ENCODE assay signal across 8 mouse cellular contexts in genomic region chr14:56575969-56576901, GRCm38 (mm10). TPM values are rescaled to one million over a fixed set of nuclear protein-coding genes. Genes with fewer than 3 reads are reported as not detected.
DNase-seq lines count a peak whose midpoint lies in the region; ATAC-seq and TF ChIP-seq lines count a peak whose summit lies in the region.

No protein-coding gene starts in this region.

- peak overlapping the region; percentile 53; the same call in 1 of the 2 replicates for H3K27ac ChIP-seq in CH12.LX (ENCODE audit: insufficient read depth, low read depth)
- H3K27ac ChIP-seq in forebrain, postnatal 0 days (ENCODE audit: low read depth, low read length): no peak overlapping the region
- H3K27ac ChIP-seq in liver, embryonic 15.5 days (replicated peaks): peak overlapping the region; percentile 46; the same call in 1 of the 2 replicates

- no peak for TF ChIP-seq POLR2A in CH12.LX (IDR thresholded peaks at IDR 0.05; ENCODE audit: low read depth, low read length)

- peak overlapping the region; percentile 91 for H3K4me2 ChIP-seq in CH12.LX (ENCODE audit: insufficient read depth, low read depth, poor library complexity, severe bottlenecking)
- peak overlapping the region; percentile 55 for H3K4me2 ChIP-seq in forebrain, postnatal 0 days (ENCODE audit: low read depth)
- H3K4me2 ChIP-seq in liver, embryonic 15.5 days: peak overlapping the region; percentile 79

- 70% methylated on average over 18 of the region's 18 CpGs for WGBS in forebrain, postnatal 0 days
- 61% methylated on average over 18 of the region's 18 CpGs for WGBS in liver, embryonic 15.5 days (ENCODE audit: insufficient replicate concordance)

- no peak for TF ChIP-seq RAD21 in CH12.LX (IDR thresholded peaks at IDR 0.05; ENCODE audit: low read depth, low read length)

- no peak for TF ChIP-seq EP300 in CH12.LX (IDR thresholded peaks at IDR 0.05; ENCODE audit: low read length)

- no peak for TF ChIP-seq CTCF in CH12.LX (conservative IDR thresholded peaks at IDR 0.05 in 1 of 2, IDR thresholded peaks at IDR 0.05 in 1 of 2; ENCODE audit: low read depth in 2 of 2, low read length in 2 of 2)
- no peak for TF ChIP-seq CTCF in forebrain, postnatal 0 days (IDR thresholded peaks at IDR 0.05; ENCODE audit: low read depth)

- H3K27me3 ChIP-seq in CH12.LX (replicated peaks): no peaks in the 10 kb centered on the region
- H3K27me3 ChIP-seq in forebrain, postnatal 0 days (ENCODE audit: insufficient read depth, low read length): no peaks in the 10 kb centered on the region
- H3K27me3 ChIP-seq in liver, embryonic 15.5 days: no peaks in the 10 kb centered on the region

- H3K4me3 ChIP-seq in CH12.LX (replicated peaks in 1 of 3; ENCODE audit: low read depth in 2 of 3, low read length in 2 of 3, poor library complexity in 1 of 3): peak overlapping the region; percentile 77 to 98 (median 86)
- peak overlapping the region; percentile 34; the same call in 1 of the 2 replicates for H3K4me3 ChIP-seq in forebrain, postnatal 0 days (ENCODE audit: low read depth, low read length)
- peak overlapping the region; percentile 63 for H3K4me3 ChIP-seq in liver, embryonic 15.5 days (replicated peaks)

- H3K79me2 ChIP-seq in CH12.LX (replicated peaks; ENCODE audit: control insufficient read depth, extremely low read depth, insufficient read depth, poor library complexity, severe bottlenecking): peaks cover 23% of the 10 kb centered on the region

- in situ Hi-C loops in CH12.LX (cut with MboI; ENCODE audit: low pct_ligation_motif_present, low pct_unique_long_range_greater_than_20kb, low sequenced_read_pairs): no loop called here

- H3K4me1 ChIP-seq in CH12.LX (ENCODE audit: control insufficient read depth in 1 of 2, insufficient read depth in 2 of 2): peaks cover 14 to 47% of the 10 kb centered on the region in 2 experiments
- H3K4me1 ChIP-seq in forebrain, postnatal 0 days (ENCODE audit: insufficient read depth): peaks cover 5% of the 10 kb centered on the region; the same call in 1 of the 2 replicates
- peaks cover 39% of the 10 kb centered on the region for H3K4me1 ChIP-seq in liver, embryonic 15.5 days (replicated peaks)

- dilution Hi-C loops in CH12.LX (cut with MboI; ENCODE audit: extremely low pct_ligation_motif_present, extremely low pct_unique_long_range_greater_than_20kb, low sequenced_read_pairs): no loop called here

- DNase-seq in B cell, adult 2 months: peak; percentile 14 to 25
- no peak for DNase-seq in CH12.LX (ENCODE audit: extremely low read depth)
- no peak for DNase-seq in forebrain, postnatal 0 days
- DNase-seq in thymus, postnatal 14 days: peak; percentile 59
- no peak for DNase-seq in gastrocnemius, postnatal 14 days
- no peak for DNase-seq in frontal cortex, postnatal 36 days (ENCODE audit: low spot score in 2 of 2)
- no peak for DNase-seq in adrenal gland, adult 2 months

- no peaks in the 10 kb centered on the region for H3K9me3 ChIP-seq in CH12.LX (replicated peaks; ENCODE audit: low read length)
- no peaks in the 10 kb centered on the region for H3K9me3 ChIP-seq in forebrain, postnatal 0 days (ENCODE audit: low read length)
- H3K9me3 ChIP-seq in liver, embryonic 15.5 days (replicated peaks): no peaks in the 10 kb centered on the region

- H3K9ac ChIP-seq in CH12.LX (ENCODE audit: insufficient read depth, low read depth): peak overlapping the region; percentile 94
- H3K9ac ChIP-seq in forebrain, postnatal 0 days: no peak overlapping the region
- peak overlapping the region; percentile 64; the same call in 1 of the 2 replicates for H3K9ac ChIP-seq in liver, embryonic 15.5 days

- H3K36me3 ChIP-seq in CH12.LX (replicated peaks in 1 of 2; ENCODE audit: control insufficient read depth in 1 of 2, insufficient read depth in 1 of 2, low read length in 1 of 2): peaks cover 11 to 27% of the 10 kb centered on the region in 2 experiments
- H3K36me3 ChIP-seq in forebrain, postnatal 0 days (ENCODE audit: insufficient read depth): no peaks in the 10 kb centered on the region
- no peaks in the 10 kb centered on the region for H3K36me3 ChIP-seq in liver, embryonic 15.5 days (replicated peaks)

- intact Hi-C loops in gastrocnemius, postnatal 14 days (cut with DNase I; ENCODE audit: low total_unique reads): no loop called here

- no peak for ATAC-seq in forebrain, postnatal 0 days
- ATAC-seq in liver, embryonic 15.5 days (ENCODE audit: insufficient read depth): no peak

TF ChIP-seq in CH12.LX, 34 proteins besides CTCF, POLR2A, EP300 and RAD21:
- TF ChIP-seq CHD1 (IDR thresholded peaks at IDR 0.05; ENCODE audit: low read depth, low read length): 0 out of 2 replicates have a peak, but pooled peaks have one; percentile 75
- no peak for TF ChIP-seq NELFE (IDR thresholded peaks at IDR 0.05; ENCODE audit: low read depth, low read length)
TF ChIP-seq in CH12.LX: peak in this region for 1.

RNA-seq across cellular contexts. Expression of gene Parp4, which starts 0.8 kb away (rescaled TPM):
- total RNA-seq in CH12.LX (2012; rRNA removed) (6.8 and 10.2 TPM in 2 replicates), CH12.LX (2014; rRNA removed) (5.6 and 6.1 TPM in 2 replicates)
- polyA plus RNA-seq in CH12.LX (2012; ENCODE audit: insufficient read length, low read depth): 11.3 and 13.0 TPM in 2 replicates
- total RNA-seq in forebrain, postnatal 0 days (2014; rRNA removed): 0.77 and 1.3 TPM in 2 replicates
- 0.60 and 0.80 TPM in 2 replicates for polyA plus RNA-seq in forebrain, postnatal 0 days (2015; fragmentation: Nextera tagmentation; extraction: Ambion mirVana)
- 1.1 and 1.7 TPM in 2 replicates for polyA plus RNA-seq in liver, embryonic 15.5 days (2015; fragmentation: Nextera tagmentation; extraction: Ambion mirVana)
- 10 to 100 TPM in 1 of 2 experiments, 1 to 10 TPM in 1; 9.5 to 10.5 TPM for total RNA-seq in gastrocnemius, postnatal 14 days (2021)
- 10 to 100 TPM; 32.7 to 34.7 TPM for total RNA-seq in adrenal gland, adult 2 months (2021)
- polyA plus RNA-seq in adrenal gland, adult 2 months (2012; rRNA removed): 2.6 and 4.4 TPM in 2 replicates

RNA-seq across cellular contexts. Expression of gene Cenpj, which starts 1.0 kb away (rescaled TPM):
- total RNA-seq in CH12.LX (2012; rRNA removed): 7.8 and 8.6 TPM in 2 replicates
- 2.4 and 3.1 TPM in 2 replicates for total RNA-seq in CH12.LX (2014; rRNA removed)
- 10.8 and 12.3 TPM in 2 replicates for polyA plus RNA-seq in CH12.LX (2012; ENCODE audit: insufficient read length, low read depth)
- 5.3 and 6.2 TPM in 2 replicates for total RNA-seq in forebrain, postnatal 0 days (2014; rRNA removed)
- 4.4 and 4.8 TPM in 2 replicates for polyA plus RNA-seq in forebrain, postnatal 0 days (2015; fragmentation: Nextera tagmentation; extraction: Ambion mirVana)
- polyA plus RNA-seq in liver, embryonic 15.5 days (2015; fragmentation: Nextera tagmentation; extraction: Ambion mirVana): 3.3 and 4.2 TPM in 2 replicates
- total RNA-seq in gastrocnemius, postnatal 14 days (2021): 1 to 10 TPM; 1.9 to 3.1 TPM
- total RNA-seq in adrenal gland, adult 2 months (2021): 1 to 10 TPM; 8.0 to 9.3 TPM
- 3.1 and 3.3 TPM in 2 replicates for polyA plus RNA-seq in adrenal gland, adult 2 months (2012; rRNA removed)

Comparison
In these comparisons a context has a peak if more than half of its experiments do, and no peak if none do; other contexts are left out.
1. DNase-seq: peak in B cell, adult 2 months (2 of 2) and thymus, postnatal 14 days (single experiment); none in CH12.LX (single experiment), forebrain, postnatal 0 days (single experiment), gastrocnemius, postnatal 14 days (single experiment), frontal cortex, postnatal 36 days (0 of 2) and adrenal gland, adult 2 months (single experiment).
2. H3K4me3 ChIP-seq: peak in every context shown above with its lines; median percentile 86 in CH12.LX; 63 in liver, embryonic 15.5 days; 34 in forebrain, postnatal 0 days.
3. Peak in every context shown above with its lines, with median percentiles within 50 percentile points of each other: H3K4me2 ChIP-seq.